Mouse (Mus musculus): ENCODE data around the gene Rpl9. TPM values are rescaled to one million over a fixed set of nuclear protein-coding genes. Genes with fewer than 3 reads are reported as not detected.

The Rpl9 gene
- total RNA-seq, 2 experiments from 2014 or later = 705 to 728 TPM

DNA sequence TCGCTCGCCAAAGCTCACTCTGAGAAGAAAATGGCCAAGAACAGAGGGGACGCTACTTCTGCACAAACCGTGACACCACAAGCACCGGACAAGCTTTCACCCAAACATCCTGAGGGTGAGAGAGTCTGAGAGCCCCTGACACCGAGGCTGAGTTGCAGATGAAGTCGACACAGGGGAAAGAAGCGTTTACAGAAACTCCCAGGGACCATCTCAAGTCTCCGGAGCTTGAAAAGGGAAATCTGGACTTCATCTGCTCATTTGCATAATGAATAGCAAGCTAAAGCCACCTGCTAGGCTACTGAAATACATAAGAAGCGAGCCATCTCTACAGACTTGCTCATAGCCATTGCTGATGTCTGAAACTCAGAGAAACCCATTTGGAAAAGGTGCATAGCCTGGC is 27.9 kb upstream of the Rpl9 start:
- TF ChIP-seq CTCF (conservative IDR thresholded peaks at IDR 0.05) = no peak
- no peak overlapping the region for H3K27ac ChIP-seq
- DNase-seq (ENCODE audit: low spot score in 2 of 2) = no peak
- no peak overlapping the region for H3K4me3 ChIP-seq

GRCm38 (mm10) chr5:65415653-65416458 is 24.6 kb upstream of the Rpl9 start:
- TF ChIP-seq CTCF (conservative IDR thresholded peaks at IDR 0.05) = no peak
- DNase-seq (ENCODE audit: low spot score in 2 of 2) = no peak
- Histone ChIP-seq H3K27ac (no peak overlapping the region), H3K4me3 (no peak overlapping the region)

DNA sequence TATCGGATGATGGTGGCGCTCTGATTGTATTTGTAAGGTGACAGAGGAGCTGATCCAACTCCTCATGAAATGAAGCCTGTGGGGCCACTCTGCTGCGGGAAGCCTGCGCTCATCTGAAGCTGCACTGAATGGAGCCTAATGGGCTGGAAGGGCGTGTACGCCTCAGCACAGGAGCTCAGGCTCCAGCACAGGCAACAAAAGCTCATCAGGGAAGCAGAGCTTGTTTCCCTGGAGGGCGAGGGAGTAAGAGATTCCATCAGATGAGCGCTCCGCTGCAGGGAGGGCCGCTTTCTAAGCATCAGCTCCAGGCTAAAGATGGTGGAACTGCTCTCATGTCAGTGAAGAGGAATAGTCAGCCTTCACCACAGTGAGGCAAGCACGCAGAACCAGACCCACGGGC is 16.7 kb upstream of the Rpl9 start:
- no peak for TF ChIP-seq CTCF (conservative IDR thresholded peaks at IDR 0.05)
- H3K27ac ChIP-seq = no peak overlapping the region
- no peak overlapping the region for H3K4me3 ChIP-seq
- no peak for DNase-seq (ENCODE audit: low spot score in 2 of 2)

GRCm38 (mm10) chr5:65401251-65401994 is 10.2 kb upstream of the Rpl9 start:
- no peak overlapping the region for H3K27ac ChIP-seq
- DNase-seq (ENCODE audit: low spot score in 2 of 2) = peak; percentile 76 to 82
- peak; percentile 97 for TF ChIP-seq CTCF (conservative IDR thresholded peaks at IDR 0.05)
- H3K4me3 ChIP-seq = no peak overlapping the region

DNA sequence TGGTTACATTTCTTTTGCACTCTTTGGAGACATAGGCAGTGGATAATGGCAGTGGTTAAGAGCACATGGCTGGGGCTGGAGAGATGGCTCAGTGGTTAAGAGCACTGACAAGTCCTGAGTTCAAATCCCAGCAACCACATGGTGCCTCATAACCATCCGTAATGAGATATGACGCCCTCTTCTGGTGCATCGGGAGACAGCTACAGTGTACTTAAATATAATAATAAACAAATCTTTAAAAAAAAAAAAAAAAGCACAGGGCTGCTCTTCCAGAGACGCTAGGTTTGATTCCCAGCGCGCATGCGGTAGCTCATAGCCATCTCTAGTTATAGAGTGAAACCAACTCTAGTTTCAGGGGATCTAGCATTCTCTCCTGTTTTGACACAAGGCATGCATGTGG is 3.2 kb upstream of the Rpl9 start:
- DNase-seq (ENCODE audit: low spot score in 2 of 2) = no peak
- no peak overlapping the region for H3K27ac ChIP-seq
- TF ChIP-seq CTCF (conservative IDR thresholded peaks at IDR 0.05) = peak; percentile 30
- no peak overlapping the region for H3K4me3 ChIP-seq

- no peak for DNase-seq (ENCODE audit: low spot score in 2 of 2)
- no peak for TF ChIP-seq CTCF (conservative IDR thresholded peaks at IDR 0.05)
Measured at GRCm38 (mm10) chr5:65391753-65392152, 509 bp upstream of the Rpl9 start.

DNA sequence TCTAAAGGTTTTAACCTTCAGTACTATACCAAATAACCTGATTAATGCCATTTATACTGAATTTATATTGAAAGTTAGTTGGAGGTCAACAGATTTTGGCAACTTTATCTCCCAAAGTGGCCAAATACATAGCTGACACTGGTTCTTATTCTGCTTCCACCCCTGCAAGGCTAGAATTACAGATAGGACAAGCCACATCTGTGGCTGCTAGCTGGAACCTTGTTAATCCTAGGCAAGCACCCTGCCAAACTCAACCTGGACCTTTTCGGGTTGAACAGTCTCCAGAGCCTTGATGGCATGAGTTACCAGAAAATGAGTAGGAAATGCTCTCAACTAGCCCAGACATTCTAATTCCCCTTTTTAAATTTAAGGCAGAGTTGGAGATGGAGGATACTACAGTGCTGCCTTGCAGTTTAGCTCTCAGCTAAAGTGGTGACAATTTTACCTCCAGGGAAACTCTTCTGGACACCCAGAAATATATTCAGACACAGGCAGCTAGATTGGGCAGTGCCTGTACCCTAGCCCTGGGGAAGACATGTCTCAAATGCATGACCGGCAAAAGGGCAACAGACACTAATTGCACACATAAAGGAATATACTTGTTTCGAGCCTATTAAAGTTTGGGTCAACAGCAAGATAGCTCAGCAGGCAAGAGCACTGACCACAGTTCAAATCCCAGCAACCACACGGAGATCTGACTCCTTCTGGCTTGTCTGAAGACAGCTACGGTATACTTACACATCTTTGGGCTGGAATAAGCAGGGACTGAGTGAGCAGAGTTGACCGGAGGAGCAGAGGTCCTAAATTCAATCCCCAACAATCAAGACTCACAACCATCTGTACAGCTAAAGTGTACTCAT is 4.0 kb downstream of the Rpl9 start:
- H3K27ac ChIP-seq = no peak overlapping the region
- no peak for TF ChIP-seq CTCF (conservative IDR thresholded peaks at IDR 0.05)
- no peak for DNase-seq (ENCODE audit: low spot score in 2 of 2)
- H3K4me3 ChIP-seq = no peak overlapping the region

More at GRCm38 (mm10) chr5:65391753-65392152, 509 bp upstream of the Rpl9 start:
- Histone ChIP-seq H3K4me3 (peak overlapping the region; percentile 94), H3K27ac (peak overlapping the region; percentile 98)

GRCm38 (mm10) chr5:65385704-65386103 is 5.5 kb downstream of the Rpl9 start:
- no peak for DNase-seq (ENCODE audit: low spot score in 2 of 2)
- no peak for TF ChIP-seq CTCF (conservative IDR thresholded peaks at IDR 0.05)
- H3K4me3 ChIP-seq = no peak overlapping the region
- H3K27ac ChIP-seq = peak overlapping the region; percentile 55

GRCm38 (mm10) chr5:65374746-65375145 is 16.5 kb downstream of the Rpl9 start:
- no peak for TF ChIP-seq CTCF (conservative IDR thresholded peaks at IDR 0.05)

DNA sequence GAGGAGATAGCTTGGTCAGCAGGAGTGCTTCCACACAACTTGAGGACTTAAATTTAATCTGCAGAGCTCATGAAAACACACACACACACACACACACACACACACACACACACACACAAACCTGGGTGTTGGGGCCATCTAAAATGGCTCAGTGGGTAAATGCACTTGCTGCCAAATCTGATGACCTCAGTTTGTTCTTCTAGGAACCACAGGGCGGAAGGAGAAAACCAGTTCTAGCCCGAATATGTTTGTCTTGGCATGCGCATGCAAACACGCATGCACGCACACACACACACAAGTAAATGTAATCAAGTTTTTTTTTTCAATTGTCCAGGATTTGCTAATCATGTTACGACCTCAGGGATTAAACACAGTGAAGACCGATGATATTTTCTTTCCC is 19.7 kb downstream of the Rpl9 start:
- no peak for TF ChIP-seq CTCF (conservative IDR thresholded peaks at IDR 0.05)
- no peak overlapping the region for H3K27ac ChIP-seq
- DNase-seq (ENCODE audit: low spot score in 2 of 2) = no peak
- H3K4me3 ChIP-seq = no peak overlapping the region

More at GRCm38 (mm10) chr5:65374746-65375145, 16.5 kb downstream of the Rpl9 start:
- Histone ChIP-seq H3K27ac (no peak overlapping the region), H3K4me3 (no peak overlapping the region)
- DNase-seq (ENCODE audit: low spot score in 2 of 2) = no peak

DNA sequence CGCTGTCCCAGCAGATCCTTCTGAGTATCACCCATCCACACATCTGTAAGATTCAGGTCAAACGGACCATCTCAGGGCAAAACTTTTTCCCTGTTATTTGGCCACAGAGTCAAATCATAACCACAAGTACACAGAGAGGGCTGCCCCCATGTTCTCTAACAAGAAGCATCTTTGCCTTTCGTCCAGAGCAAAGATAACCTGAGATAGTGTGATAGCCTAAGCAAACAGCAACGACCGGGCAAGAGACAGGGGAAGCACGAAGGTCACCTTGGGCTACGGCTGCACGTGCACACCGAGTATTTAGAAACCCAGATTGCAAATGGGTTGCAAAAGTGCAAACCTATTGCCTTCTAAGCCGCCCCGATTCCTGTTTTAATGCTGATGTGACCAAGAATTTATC is 23.4 kb downstream of the Rpl9 start:
- H3K4me3 ChIP-seq = no peak overlapping the region
- H3K27ac ChIP-seq = no peak overlapping the region
- no peak for TF ChIP-seq CTCF (conservative IDR thresholded peaks at IDR 0.05)
- DNase-seq (ENCODE audit: low spot score in 2 of 2) = no peak

DNA sequence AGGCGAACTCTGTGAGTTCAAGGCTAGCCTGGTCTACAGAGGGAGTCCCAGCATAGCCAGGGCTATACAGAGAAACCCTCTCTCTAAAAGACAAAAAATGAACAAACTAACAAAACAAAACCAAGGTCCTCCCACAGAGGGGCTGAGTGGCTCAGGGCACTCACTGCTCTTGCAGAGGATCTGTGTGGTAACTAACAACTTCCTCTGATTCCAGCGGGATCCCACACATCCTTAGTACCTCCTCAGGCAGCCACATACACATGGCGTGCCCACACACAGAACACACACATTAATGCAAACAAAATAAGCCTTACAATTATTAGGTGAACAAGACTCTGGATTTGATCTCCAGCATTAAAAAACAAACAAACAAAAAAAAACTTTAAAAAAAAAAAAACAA is 33.5 kb downstream of the Rpl9 start:
- TF ChIP-seq CTCF (conservative IDR thresholded peaks at IDR 0.05) = no peak
- no peak for DNase-seq (ENCODE audit: low spot score in 2 of 2)
- Histone ChIP-seq H3K27ac (no peak overlapping the region), H3K4me3 (no peak overlapping the region)

- no peak for DNase-seq (ENCODE audit: low spot score in 2 of 2)
- Histone ChIP-seq H3K27ac (no peak overlapping the region), H3K4me3 (no peak overlapping the region)
- no peak for TF ChIP-seq CTCF (conservative IDR thresholded peaks at IDR 0.05)
Measured at GRCm38 (mm10) chr5:65356851-65357250, 34.4 kb downstream of the Rpl9 start.

All from layer of hippocampus, adult 2 months (tissue).